Mouse (Mus musculus): ENCODE data around the gene Prom2. TPM values are rescaled to one million over a fixed set of nuclear protein-coding genes. Genes with fewer than 3 reads are reported as not detected.

The Prom2 gene
- polyA plus RNA-seq, 1 experiment: 0.17 TPM

GRCm38 (mm10) chr2:127503751-127504549 is 37.3 kb downstream of the Prom2 start:
- peaks cover 12% of the 10 kb centered on the region for H3K4me1 ChIP-seq (ENCODE audit: control insufficient read depth, insufficient read depth, low read length)
- TF ChIP-seq CTCF (IDR thresholded peaks at IDR 0.05; ENCODE audit: extremely low read depth, insufficient read depth, low read length) (no peak), POLR2A (IDR thresholded peaks at IDR 0.05; ENCODE audit: extremely low read depth, insufficient read depth, low read length) (no peak)

DNA sequence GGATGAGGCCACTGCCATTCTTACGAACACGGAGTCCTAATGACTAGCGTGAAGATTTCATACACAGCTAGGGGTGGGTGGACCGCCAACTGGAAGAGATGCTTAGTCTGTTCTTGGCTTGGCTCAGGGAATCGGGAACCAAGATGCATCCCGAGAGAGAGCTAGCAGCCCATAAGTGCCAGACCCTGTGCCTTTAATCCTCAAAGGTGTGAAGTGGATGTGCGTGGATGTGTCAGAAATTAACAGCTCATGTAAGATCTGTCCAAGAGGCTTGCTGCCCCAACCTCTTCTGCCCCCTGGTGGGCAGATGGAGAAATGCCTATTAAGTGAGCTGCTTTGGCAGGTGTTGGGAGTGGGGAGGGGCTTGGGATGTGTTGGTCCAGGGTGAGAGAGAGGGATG is 40.2 kb downstream of the Prom2 start:
- peaks cover 16% of the 10 kb centered on the region for H3K4me1 ChIP-seq (ENCODE audit: control insufficient read depth, insufficient read depth, low read length)
- H3K4me3 ChIP-seq (ENCODE audit: insufficient read depth, low read length): no peak overlapping the region

More at GRCm38 (mm10) chr2:127503751-127504549, 37.3 kb downstream of the Prom2 start:
- H3K27ac ChIP-seq (ENCODE audit: insufficient read depth, low read length): no peak overlapping the region
- H3K4me3 ChIP-seq (ENCODE audit: insufficient read depth, low read length): no peak overlapping the region

DNA sequence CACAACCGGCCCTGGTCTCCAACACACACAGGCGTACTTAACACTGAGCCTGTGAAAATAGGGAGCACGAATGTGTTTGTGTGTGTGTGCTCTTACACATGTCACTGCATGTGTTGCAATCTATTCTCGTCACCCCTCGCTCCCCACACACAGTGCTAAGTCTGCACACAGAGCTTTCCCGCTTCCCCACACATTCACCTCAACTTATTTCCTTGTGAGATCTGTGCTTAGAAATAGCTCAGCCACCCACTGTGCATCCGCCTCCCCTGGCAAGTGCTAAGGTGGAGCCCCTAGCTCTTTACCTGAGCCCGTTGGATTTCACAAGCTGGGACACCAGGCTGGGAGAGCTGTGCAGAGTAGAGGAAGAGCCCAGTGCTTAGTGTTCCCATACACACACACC is 42.5 kb downstream of the Prom2 start:
- TF ChIP-seq CTCF (IDR thresholded peaks at IDR 0.05; ENCODE audit: extremely low read depth, insufficient read depth, low read length) (no peak), POLR2A (IDR thresholded peaks at IDR 0.05; ENCODE audit: extremely low read depth, insufficient read depth, low read length) (no peak)
- Histone ChIP-seq H3K4me1 (ENCODE audit: control insufficient read depth, insufficient read depth, low read length) (peaks cover 15% of the 10 kb centered on the region), H3K27ac (ENCODE audit: insufficient read depth, low read length) (no peak overlapping the region), H3K4me3 (ENCODE audit: insufficient read depth, low read length) (no peak overlapping the region)

More for the DNA sequence above, 40.2 kb downstream of the Prom2 start:
- H3K27ac ChIP-seq (ENCODE audit: insufficient read depth, low read length): no peak overlapping the region
- TF ChIP-seq POLR2A (IDR thresholded peaks at IDR 0.05; ENCODE audit: extremely low read depth, insufficient read depth, low read length) (no peak), CTCF (IDR thresholded peaks at IDR 0.05; ENCODE audit: extremely low read depth, insufficient read depth, low read length) (peak; percentile 72)

- H3K4me3 ChIP-seq (ENCODE audit: insufficient read depth, low read length): no peak overlapping the region
- peaks cover 13% of the 10 kb centered on the region for H3K4me1 ChIP-seq (ENCODE audit: control insufficient read depth, insufficient read depth, low read length)
- no peak for TF ChIP-seq CTCF (IDR thresholded peaks at IDR 0.05; ENCODE audit: extremely low read depth, insufficient read depth, low read length)
- no peak for TF ChIP-seq POLR2A (IDR thresholded peaks at IDR 0.05; ENCODE audit: extremely low read depth, insufficient read depth, low read length)
- no peak overlapping the region for H3K27ac ChIP-seq (ENCODE audit: insufficient read depth, low read length)
Measured at GRCm38 (mm10) chr2:127496321-127496720, 44.9 kb downstream of the Prom2 start.

GRCm38 (mm10) chr2:127484476-127485170 is 56.6 kb downstream of the Prom2 start:
- Histone ChIP-seq H3K4me3 (ENCODE audit: insufficient read depth, low read length) (no peak overlapping the region), H3K4me1 (ENCODE audit: control insufficient read depth, insufficient read depth, low read length) (peaks cover 4% of the 10 kb centered on the region), H3K27ac (ENCODE audit: insufficient read depth, low read length) (no peak overlapping the region)
- TF ChIP-seq CTCF (IDR thresholded peaks at IDR 0.05; ENCODE audit: extremely low read depth, insufficient read depth, low read length): no peak
- no peak for TF ChIP-seq POLR2A (IDR thresholded peaks at IDR 0.05; ENCODE audit: extremely low read depth, insufficient read depth, low read length)

- Histone ChIP-seq H3K4me3 (ENCODE audit: insufficient read depth, low read length) (no peak overlapping the region), H3K27ac (ENCODE audit: insufficient read depth, low read length) (no peak overlapping the region), H3K4me1 (ENCODE audit: control insufficient read depth, insufficient read depth, low read length) (peaks cover 4% of the 10 kb centered on the region)
- TF ChIP-seq CTCF (IDR thresholded peaks at IDR 0.05; ENCODE audit: extremely low read depth, insufficient read depth, low read length) (no peak), POLR2A (IDR thresholded peaks at IDR 0.05; ENCODE audit: extremely low read depth, insufficient read depth, low read length) (no peak)
Measured at GRCm38 (mm10) chr2:127483001-127483400, 58.3 kb downstream of the Prom2 start.

DNA sequence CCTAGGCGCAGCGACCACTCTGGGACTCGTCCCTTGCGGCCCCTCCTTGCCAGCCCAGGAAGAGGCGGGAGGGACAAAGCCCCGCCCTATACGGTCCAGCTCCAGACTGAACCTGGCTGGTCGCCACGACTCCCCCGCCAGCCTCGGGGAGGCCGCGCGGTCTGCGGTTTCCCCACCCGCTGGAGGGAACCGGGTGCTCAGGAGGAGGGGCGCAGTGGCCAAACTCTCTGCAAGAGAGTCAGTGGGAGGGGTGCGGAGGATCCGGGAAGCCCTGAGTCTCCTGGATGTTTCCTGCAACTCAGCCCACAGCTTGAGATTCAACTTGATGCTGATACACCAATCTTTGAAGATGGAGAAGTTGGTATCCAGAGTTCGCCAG is 58.7 kb downstream of the Prom2 start:
- Histone ChIP-seq H3K4me3 (ENCODE audit: insufficient read depth, low read length) (no peak overlapping the region; the same call in 1 of the 2 replicates), H3K4me1 (ENCODE audit: control insufficient read depth, insufficient read depth, low read length) (peaks cover 4% of the 10 kb centered on the region), H3K27ac (ENCODE audit: insufficient read depth, low read length) (no peak overlapping the region)
- no peak for TF ChIP-seq POLR2A (IDR thresholded peaks at IDR 0.05; ENCODE audit: extremely low read depth, insufficient read depth, low read length)
- TF ChIP-seq CTCF (IDR thresholded peaks at IDR 0.05; ENCODE audit: extremely low read depth, insufficient read depth, low read length): no peak

DNA sequence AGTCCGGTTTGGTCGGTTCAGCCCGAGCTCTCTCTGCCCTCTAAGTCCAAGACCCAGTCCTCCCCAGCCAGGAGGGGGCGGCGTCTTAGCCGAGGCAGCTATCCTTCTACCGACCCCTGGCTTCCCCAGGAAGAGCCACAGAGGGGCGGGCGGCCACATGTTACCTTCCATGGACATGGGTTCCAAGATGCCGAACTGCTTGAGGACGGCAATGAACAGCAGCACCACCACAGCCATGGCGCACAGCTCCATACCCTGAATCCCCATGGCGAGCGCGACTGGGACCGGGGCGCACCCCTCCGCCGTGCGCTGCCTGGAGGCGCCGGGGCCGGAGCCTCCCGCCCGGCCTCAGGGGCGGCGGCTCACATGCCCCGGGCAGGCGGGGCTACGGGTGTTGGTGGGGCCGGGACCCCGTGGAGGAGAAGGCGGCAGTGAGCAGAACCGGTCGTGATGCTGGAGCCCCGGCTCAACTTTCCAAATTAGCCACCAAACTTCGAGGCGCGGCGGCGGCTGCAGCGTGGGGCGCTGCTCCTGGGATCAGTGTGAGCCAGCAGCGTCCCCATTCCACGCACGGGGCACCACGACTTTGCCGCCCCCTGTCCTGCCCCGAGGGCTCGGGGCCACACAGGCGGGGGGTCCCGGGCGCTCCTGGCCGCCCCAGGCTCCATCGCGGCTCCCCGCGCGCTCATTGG is 59.3 kb downstream of the Prom2 start:
- Histone ChIP-seq H3K4me1 (ENCODE audit: control insufficient read depth, insufficient read depth, low read length) (peaks cover 4% of the 10 kb centered on the region), H3K27ac (ENCODE audit: insufficient read depth, low read length) (no peak overlapping the region), H3K4me3 (ENCODE audit: insufficient read depth, low read length) (no peak overlapping the region)
- TF ChIP-seq POLR2A (IDR thresholded peaks at IDR 0.05; ENCODE audit: extremely low read depth, insufficient read depth, low read length) (no peak), CTCF (IDR thresholded peaks at IDR 0.05; ENCODE audit: extremely low read depth, insufficient read depth, low read length) (no peak)

DNA sequence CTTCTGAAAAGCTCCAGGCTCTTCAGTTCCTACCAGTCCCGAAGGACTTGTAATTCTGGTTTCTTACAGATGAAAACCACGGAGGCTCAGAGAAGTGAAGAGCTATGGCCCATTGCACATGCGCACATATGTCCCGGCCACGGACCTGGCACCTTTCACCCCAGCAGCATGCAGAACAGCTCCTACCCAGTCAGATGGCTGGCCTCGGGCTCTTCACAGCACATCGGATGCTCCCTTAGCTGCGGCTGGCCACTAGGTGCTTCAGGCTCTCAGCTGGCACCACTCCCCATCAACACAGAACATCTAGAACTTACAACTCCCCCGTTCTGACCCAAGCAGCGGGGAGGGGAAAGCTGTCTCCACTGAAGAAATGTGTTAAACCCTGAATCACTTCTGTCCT is 61.5 kb downstream of the Prom2 start:
- Histone ChIP-seq H3K27ac (ENCODE audit: insufficient read depth, low read length) (no peak overlapping the region), H3K4me3 (ENCODE audit: insufficient read depth, low read length) (no peak overlapping the region), H3K4me1 (ENCODE audit: control insufficient read depth, insufficient read depth, low read length) (peaks cover 4% of the 10 kb centered on the region)
- TF ChIP-seq POLR2A (IDR thresholded peaks at IDR 0.05; ENCODE audit: extremely low read depth, insufficient read depth, low read length) (no peak), CTCF (IDR thresholded peaks at IDR 0.05; ENCODE audit: extremely low read depth, insufficient read depth, low read length) (no peak)

Measured in cortical plate, adult 2 months (tissue).